23 mouse cellular contexts compared by ENCODE assay signal in the genomic region with DNA sequence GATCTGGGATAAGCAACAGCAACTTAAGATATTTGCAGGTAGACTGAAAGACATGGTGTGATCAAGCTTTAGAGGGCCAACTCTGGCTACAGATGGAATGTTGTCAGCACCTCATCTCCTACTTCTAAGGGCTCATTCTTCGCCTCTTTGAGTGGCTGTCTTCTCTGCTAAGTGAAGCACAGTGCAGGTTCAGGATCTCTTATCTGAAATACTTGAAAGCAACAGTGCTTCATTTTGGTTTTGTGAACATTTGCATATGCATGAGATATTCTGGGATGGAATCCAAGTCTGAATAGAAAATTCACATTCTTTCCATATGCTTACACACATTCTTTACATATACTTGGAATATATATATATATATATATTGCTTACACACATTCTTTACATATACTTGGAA. TPM values are rescaled to one million over a fixed set of nuclear protein-coding genes. Genes with fewer than 3 reads are reported as not detected.
"Had no signal": no experiment of that assay in that cellular context is flagged by ENCODE, and none has a peak within 500 bp of the region (broad histone marks: within the 10 kb centered on the region; RNA-seq: fewer than 3 reads in every experiment).

No protein-coding gene starts in this region.

- H3K9me3 ChIP-seq: kidney, embryonic 15.5 days; limb, embryonic 12.5 days; limb, embryonic 15.5 days; megakaryocyte, embryonic 14.5 days had no signal

- H3K9ac ChIP-seq: kidney, embryonic 15.5 days; limb, embryonic 12.5 days; limb, embryonic 15.5 days; liver, embryonic 14.5 days; liver, postnatal 0 days; lung, embryonic 14.5 days had no signal

- ATAC-seq: liver, postnatal 0 days; lung, postnatal 0 days had no signal

- DNase-seq: kidney, postnatal 10 days; kidney, postnatal 36 days; left cerebral cortex, postnatal 4 days; liver, postnatal 0 days; lung, embryonic 14.5 days; lung, postnatal 36 days; midbrain, embryonic 14.5 days; thymus, adult 2 months; thymus, postnatal 14 days; thymus, postnatal 4 days had no signal

- H3K4me2 ChIP-seq: kidney, embryonic 15.5 days; limb, embryonic 12.5 days; limb, embryonic 15.5 days; liver, embryonic 11.5 days; lung, embryonic 14.5 days; midbrain, embryonic 11.5 days had no signal

- H3K4me3 ChIP-seq: kidney, embryonic 15.5 days; limb, embryonic 12.5 days; limb, embryonic 15.5 days; megakaryocyte, embryonic 14.5 days had no signal

- H3K27ac ChIP-seq: kidney, embryonic 15.5 days; limb, embryonic 12.5 days; limb, embryonic 15.5 days; liver, embryonic 14.5 days had no signal

RNA-seq across cellular contexts. Expression of gene Ghrl, which starts 22.6 kb away (rescaled TPM):
- total RNA-seq: left cerebral cortex, adult 18-20 months; left cerebral cortex, postnatal 14 days; left cerebral cortex, postnatal 4 days; midbrain, postnatal 0 days had no signal
- polyA plus RNA-seq: liver, embryonic 11.5 days; liver, postnatal 0 days; lung, embryonic 14.5 days; midbrain, postnatal 0 days; neural tube, embryonic 11.5 days; spleen, adult 2 months had no signal
